Mouse (Mus musculus): ENCODE measurements around the gene Lgr6.

GRCm38 (mm10) chr1:135072643-135073042 lies 32.4 kb downstream of the Lgr6 start:
- TF ChIP-seq CTCF (conservative IDR thresholded peaks at IDR 0.05; ENCODE audit: low read length) (no peak), NANOG (IDR thresholded peaks at IDR 0.05; ENCODE audit: borderline replicate concordance, low read length) (no peak), POU5F1 (IDR thresholded peaks at IDR 0.05; ENCODE audit: borderline replicate concordance, low read length) (no peak)

All from E14TG2a.4 (cell line).